Mouse (Mus musculus): Measurements from ENCODE around the gene Cep295nl. TPM values are rescaled to one million over a fixed set of nuclear protein-coding genes. Genes with fewer than 3 reads are reported as not detected.
"Not testable (repeated sequence)": the region's sequence is repeated elsewhere in the genome, so short reads cannot be mapped to it uniquely, and the experiment has no call there.

The Cep295nl gene
- polyA plus RNA-seq, 1 experiment from 2014 or later, result 0.59 TPM

DNA sequence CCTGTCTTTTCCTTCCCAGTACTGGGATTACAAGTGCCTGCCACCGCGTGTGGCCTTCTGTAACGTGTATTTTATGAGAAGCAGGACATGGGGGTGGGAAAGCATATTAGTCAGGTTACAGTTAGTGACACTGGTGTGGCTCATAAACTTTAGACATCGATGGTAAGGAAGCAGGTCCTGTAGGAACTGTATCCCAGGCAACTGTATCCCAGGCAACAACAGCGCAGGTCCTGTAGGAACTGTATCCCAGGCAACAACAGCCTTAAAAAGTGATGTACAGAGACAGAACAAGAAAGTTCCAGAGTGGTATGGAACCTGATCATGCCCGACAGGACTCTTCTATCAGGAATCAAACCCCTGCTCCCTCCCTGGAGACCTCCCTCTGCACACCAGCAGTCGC lies 20.8 kb downstream of the Cep295nl start:
- WGBS, result 75% methylated on average over 7 of the region's 7 CpGs
- H3K27me3 ChIP-seq, result no peaks in the 10 kb centered on the region
- no peak overlapping the region for H3K27ac ChIP-seq (replicated peaks)
- H3K9me3 ChIP-seq (replicated peaks), result no peaks in the 10 kb centered on the region
- H3K36me3 ChIP-seq, result peaks cover 29% of the 10 kb centered on the region
- ATAC-seq (ENCODE audit: insufficient number of reproducible peaks, low FRiP score, low TSS enrichment, low read depth), result no peak
- H3K4me2 ChIP-seq (replicated peaks), result no peak overlapping the region
- H3K4me3 ChIP-seq (replicated peaks), result no peak overlapping the region
- peaks cover 44% of the 10 kb centered on the region for H3K4me1 ChIP-seq
- H3K9ac ChIP-seq, result no peak overlapping the region

DNA sequence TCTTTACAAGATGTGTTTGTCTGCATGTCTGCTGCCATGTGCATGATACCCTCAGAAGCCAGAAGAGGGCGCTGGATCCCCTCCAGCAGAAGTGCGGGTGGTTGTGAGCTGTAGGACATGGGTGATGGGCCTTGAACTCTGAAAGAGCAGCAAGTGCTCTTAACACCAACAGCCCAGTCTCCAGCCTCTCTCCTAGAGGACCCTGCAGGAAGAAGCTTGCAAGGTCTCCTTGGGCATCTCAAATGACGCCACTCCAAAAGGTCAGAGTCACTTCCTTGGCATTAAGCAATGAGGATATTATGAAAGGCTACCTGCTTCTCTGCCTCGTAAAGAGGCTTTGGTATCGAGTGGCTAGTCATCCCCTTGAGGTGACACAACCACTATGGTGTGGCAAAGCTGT lies 23.6 kb downstream of the Cep295nl start:
- Histone ChIP-seq H3K36me3 (peaks cover 50% of the 10 kb centered on the region), H3K9ac (no peak overlapping the region), H3K9me3 (replicated peaks) (no peaks in the 10 kb centered on the region), H3K4me3 (replicated peaks) (no peak overlapping the region), H3K4me1 (peaks cover 16% of the 10 kb centered on the region), H3K27ac (replicated peaks) (no peak overlapping the region), H3K27me3 (no peaks in the 10 kb centered on the region), H3K4me2 (replicated peaks) (no peak overlapping the region)
- ATAC-seq (ENCODE audit: insufficient number of reproducible peaks, low FRiP score, low TSS enrichment, low read depth), result no peak
- WGBS, result 59% methylated on average over 5 of the region's 5 CpGs

DNA sequence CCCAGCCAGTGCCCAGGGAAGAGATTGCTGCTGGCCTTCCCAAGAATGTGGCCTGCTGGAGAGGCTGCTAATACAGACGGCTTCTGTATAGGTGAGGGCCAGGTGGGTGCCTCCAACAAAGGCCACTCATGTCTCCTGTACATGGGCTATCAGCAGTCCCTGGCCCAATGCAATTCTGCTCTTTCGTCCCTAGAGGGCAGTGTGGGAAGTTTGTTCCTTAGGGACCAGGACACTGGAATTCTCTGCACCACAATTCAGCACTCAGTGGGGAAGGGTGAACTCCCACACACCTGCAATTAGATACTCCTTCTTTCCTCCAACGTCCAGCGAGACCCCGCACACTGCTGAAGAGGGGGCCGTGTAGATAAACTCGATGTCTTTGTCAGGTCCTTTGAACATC lies 25.2 kb downstream of the Cep295nl start:
- Histone ChIP-seq H3K4me1 (peaks cover 4% of the 10 kb centered on the region; the same call in 1 of the 2 replicates), H3K9me3 (replicated peaks) (no peaks in the 10 kb centered on the region), H3K27ac (replicated peaks) (no peak overlapping the region), H3K4me3 (replicated peaks) (no peak overlapping the region), H3K9ac (no peak overlapping the region), H3K36me3 (peaks cover 65% of the 10 kb centered on the region), H3K4me2 (replicated peaks) (no peak overlapping the region), H3K27me3 (no peaks in the 10 kb centered on the region)
- ATAC-seq (ENCODE audit: insufficient number of reproducible peaks, low FRiP score, low TSS enrichment, low read depth), result no peak
- WGBS, result 24% methylated on average over 7 of the region's 7 CpGs

DNA sequence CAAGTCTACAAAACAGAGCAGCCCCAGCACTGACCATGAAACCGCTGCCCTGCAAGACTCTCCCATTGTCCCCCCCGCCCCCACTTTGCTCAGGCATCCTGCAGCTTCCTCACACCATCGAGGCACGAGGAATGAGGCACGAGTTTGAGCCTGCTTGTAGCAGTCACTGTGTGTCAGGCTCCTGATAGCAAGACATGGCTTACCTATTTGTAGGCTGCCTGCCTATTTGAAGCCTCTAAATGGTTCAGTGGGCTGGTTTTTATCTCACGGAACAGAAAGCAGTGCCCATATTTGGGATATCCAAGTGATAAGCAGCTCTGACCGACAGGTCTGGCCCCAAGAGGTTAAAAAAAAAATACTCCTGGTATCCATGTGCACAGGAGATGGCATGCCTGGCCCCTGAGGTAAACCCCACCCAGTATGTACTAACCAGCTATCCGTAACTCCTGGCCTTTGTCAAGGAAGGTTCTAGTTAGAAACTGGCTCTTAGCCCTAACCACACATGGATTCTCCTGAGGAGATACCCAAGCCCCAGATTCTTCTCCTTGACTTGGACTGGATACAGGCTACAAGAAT lies 26.0 kb downstream of the Cep295nl start:
- no peaks in the 10 kb centered on the region for H3K9me3 ChIP-seq (replicated peaks)
- H3K36me3 ChIP-seq, result peaks cover 73% of the 10 kb centered on the region

DNA sequence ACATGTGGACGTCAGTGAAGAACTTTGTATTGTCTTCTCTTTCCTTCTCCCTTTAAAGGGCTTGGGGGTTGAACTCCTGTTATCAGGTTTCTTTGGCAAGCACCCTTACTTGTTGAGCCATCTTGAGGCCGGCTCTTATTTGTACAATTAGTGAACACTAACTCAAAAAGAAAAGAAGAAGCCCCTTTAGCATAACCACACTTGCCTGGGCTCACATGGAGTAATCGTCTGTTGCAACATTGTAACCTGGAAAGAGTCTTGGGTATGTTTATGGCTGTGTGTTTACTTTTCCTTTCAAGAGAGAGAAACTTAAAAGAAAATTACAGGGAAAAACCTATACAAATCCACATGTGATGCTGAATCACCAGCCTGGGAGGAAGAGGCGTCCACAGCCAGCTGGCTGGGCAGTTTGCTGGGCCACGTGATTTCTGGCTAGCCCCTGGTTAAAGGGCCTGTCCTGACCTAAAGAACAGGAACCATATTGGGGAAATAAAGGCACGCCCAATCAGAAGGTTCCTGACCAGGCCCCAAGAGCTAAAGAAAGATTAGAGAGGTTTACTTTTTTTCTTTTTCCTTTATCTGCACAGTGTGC lies 30.1 kb downstream of the Cep295nl start:
- 77% methylated on average over 6 of the region's 6 CpGs for WGBS
- Histone ChIP-seq H3K36me3 (peaks cover 87% of the 10 kb centered on the region), H3K27ac (replicated peaks) (no peak overlapping the region), H3K9ac (no peak overlapping the region), H3K4me1 (no peaks in the 10 kb centered on the region; the same call in 1 of the 2 replicates), H3K9me3 (replicated peaks) (0 out of 2 replicates have a peak, but pooled peaks cover 8% of the 10 kb centered on the region), H3K27me3 (no peaks in the 10 kb centered on the region), H3K4me3 (replicated peaks) (no peak overlapping the region), H3K4me2 (replicated peaks) (no peak overlapping the region)
- no peak for ATAC-seq (ENCODE audit: insufficient number of reproducible peaks, low FRiP score, low TSS enrichment, low read depth)

More for the DNA sequence above, 26.0 kb downstream of the Cep295nl start:
- no peaks in the 10 kb centered on the region; the same call in 1 of the 2 replicates for H3K4me1 ChIP-seq
- no peak overlapping the region for H3K4me2 ChIP-seq (replicated peaks)
- WGBS, result 89% methylated on average over 8 of the region's 8 CpGs
- no peaks in the 10 kb centered on the region for H3K27me3 ChIP-seq
- no peak for ATAC-seq (ENCODE audit: insufficient number of reproducible peaks, low FRiP score, low TSS enrichment, low read depth)
- H3K27ac ChIP-seq (replicated peaks), result no peak overlapping the region
- H3K4me3 ChIP-seq (replicated peaks), result no peak overlapping the region
- no peak overlapping the region for H3K9ac ChIP-seq

DNA sequence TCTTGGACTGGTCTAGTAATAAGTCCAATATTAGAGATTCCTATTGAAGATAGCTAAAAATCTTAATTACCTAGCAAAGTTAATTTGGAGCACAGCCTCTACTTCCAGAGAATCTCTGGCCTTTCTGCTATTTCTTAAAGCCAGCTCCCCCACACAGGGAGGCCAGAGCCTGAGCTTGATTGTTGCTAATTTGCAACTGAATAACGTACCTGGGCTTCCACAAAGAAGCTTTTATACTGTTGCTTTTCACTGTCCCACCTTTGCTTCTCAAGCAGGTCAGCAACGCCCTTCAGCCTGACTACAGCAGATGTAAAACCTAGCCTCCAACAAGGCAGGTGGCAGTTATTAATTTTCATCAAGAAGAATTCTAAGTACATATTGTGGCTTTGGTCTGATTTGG lies 34.3 kb downstream of the Cep295nl start:
- not testable (repeated sequence) for H3K27me3 ChIP-seq; H3K9ac ChIP-seq; H3K9me3 ChIP-seq (replicated peaks); H3K4me3 ChIP-seq (replicated peaks); H3K27ac ChIP-seq (replicated peaks); ATAC-seq (ENCODE audit: insufficient number of reproducible peaks, low FRiP score, low TSS enrichment, low read depth); H3K4me1 ChIP-seq; H3K4me2 ChIP-seq (replicated peaks)
- WGBS, result 82% methylated on average over 2 of the region's 2 CpGs
- peaks cover 70% of the 10 kb centered on the region for H3K36me3 ChIP-seq

DNA sequence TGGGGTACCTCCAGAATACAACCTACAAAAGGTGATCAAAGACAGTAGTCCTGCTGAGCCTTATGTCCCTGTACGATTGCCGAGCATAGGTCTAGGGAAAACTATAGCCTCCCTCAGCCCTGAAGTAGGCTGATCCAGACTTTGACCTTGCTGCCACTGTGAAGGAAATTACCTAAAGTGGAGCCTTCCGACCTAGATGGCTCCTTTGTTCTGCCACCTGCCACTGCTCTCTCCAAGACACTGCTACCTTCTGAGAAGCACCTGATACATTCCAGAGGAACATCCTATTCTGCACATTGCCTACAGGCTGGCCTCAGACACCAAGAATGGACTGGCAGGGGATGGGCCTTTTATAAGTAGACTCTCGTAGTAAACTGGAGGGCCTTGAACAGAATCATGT lies 38.3 kb downstream of the Cep295nl start:
- not testable (repeated sequence) for H3K4me3 ChIP-seq (replicated peaks); ATAC-seq (ENCODE audit: insufficient number of reproducible peaks, low FRiP score, low TSS enrichment, low read depth); H3K4me2 ChIP-seq (replicated peaks); H3K9ac ChIP-seq; H3K4me1 ChIP-seq; H3K27ac ChIP-seq (replicated peaks); H3K9me3 ChIP-seq (replicated peaks); H3K27me3 ChIP-seq
- H3K36me3 ChIP-seq, result peaks cover 58% of the 10 kb centered on the region
- 88% methylated on average over 4 of the region's 4 CpGs for WGBS

DNA sequence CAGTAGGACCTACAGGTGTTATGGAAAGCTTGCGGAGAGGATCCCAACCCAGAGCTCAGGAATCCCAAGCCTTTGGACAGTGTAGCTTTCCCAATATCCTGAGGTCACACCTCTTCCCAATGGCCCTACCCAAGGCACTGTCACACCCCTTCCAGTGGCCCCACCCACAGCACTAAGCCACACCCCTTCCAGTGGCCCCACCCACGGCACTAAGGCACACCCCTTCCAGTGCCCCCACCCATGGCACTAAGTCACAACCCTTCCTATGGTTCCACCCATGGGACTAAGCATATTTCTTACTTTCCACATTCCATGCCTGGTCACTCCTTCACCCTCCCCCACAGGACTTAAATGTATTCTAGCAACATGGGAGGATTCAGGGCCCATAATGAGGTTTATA lies 43.5 kb downstream of the Cep295nl start:
- H3K36me3 ChIP-seq, result peaks cover 38% of the 10 kb centered on the region

DNA sequence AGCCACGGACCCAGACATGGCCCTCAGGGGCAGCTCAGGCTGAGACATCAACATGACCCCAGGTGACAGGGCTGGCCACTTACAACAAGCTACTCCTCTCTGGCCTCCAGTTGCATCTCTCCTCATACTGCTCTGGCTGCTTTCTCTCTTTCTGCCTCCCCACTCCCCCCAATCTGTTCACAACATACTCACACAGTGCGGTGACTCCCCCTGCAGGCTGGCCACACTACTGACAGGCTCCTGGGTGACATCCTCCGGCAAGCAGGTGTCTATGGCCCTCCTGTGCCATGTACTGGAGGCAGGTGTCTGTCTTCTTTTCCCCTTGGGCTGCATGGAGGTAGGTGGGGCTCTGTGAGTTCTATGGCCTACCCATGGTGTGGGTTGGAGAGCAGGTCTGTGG lies 44.3 kb downstream of the Cep295nl start:
- 73% methylated on average over 3 of the region's 3 CpGs for WGBS
- H3K9me3 ChIP-seq (replicated peaks), result no peaks in the 10 kb centered on the region
- no peak for ATAC-seq (ENCODE audit: insufficient number of reproducible peaks, low FRiP score, low TSS enrichment, low read depth)

More for the DNA sequence above, 43.5 kb downstream of the Cep295nl start:
- no peaks in the 10 kb centered on the region for H3K27me3 ChIP-seq
- H3K4me3 ChIP-seq (replicated peaks), result no peak overlapping the region
- no peaks in the 10 kb centered on the region for H3K4me1 ChIP-seq
- H3K9ac ChIP-seq, result no peak overlapping the region
- WGBS, result 65% methylated on average over 2 of the region's 2 CpGs
- H3K9me3 ChIP-seq (replicated peaks), result no peaks in the 10 kb centered on the region
- peak; percentile 15; the same call in 1 of the 2 replicates for ATAC-seq (ENCODE audit: insufficient number of reproducible peaks, low FRiP score, low TSS enrichment, low read depth)
- H3K4me2 ChIP-seq (replicated peaks), result no peak overlapping the region
- no peak overlapping the region for H3K27ac ChIP-seq (replicated peaks)

DNA sequence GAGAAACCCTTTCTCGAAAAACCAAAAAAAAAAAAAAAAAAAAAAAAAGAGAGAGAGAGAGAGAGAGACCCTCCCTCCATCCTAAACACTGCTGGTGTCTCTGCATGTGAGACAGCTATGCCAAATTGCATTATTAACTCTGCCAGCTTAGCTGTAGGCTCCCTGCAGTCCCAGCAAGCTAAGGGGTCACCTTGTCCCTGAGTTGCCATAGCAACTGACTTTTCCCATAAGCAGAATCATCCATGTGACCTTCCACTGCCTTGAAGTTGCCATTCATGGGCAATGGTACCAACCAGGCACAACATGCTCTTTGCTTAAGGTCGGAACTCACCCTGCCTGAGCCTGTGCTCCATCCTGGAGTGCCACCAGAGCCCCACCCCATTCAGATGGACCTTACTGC lies 47.3 kb downstream of the Cep295nl start:
- H3K9ac ChIP-seq, result no peak overlapping the region
- no peak overlapping the region for H3K4me2 ChIP-seq (replicated peaks)
- 0 out of 2 replicates have a peak, but pooled peaks cover 7% of the 10 kb centered on the region for H3K36me3 ChIP-seq
- no peak for ATAC-seq (ENCODE audit: insufficient number of reproducible peaks, low FRiP score, low TSS enrichment, low read depth)
- no peaks in the 10 kb centered on the region for H3K27me3 ChIP-seq
- H3K27ac ChIP-seq (replicated peaks), result no peak overlapping the region
- WGBS, result 69% methylated on average over 2 of the region's 2 CpGs
- 0 out of 2 replicates have a peak, but pooled peaks cover 4% of the 10 kb centered on the region for H3K4me1 ChIP-seq
- no peaks in the 10 kb centered on the region for H3K9me3 ChIP-seq (replicated peaks)
- no peak overlapping the region for H3K4me3 ChIP-seq (replicated peaks)

More for the DNA sequence above, 44.3 kb downstream of the Cep295nl start:
- Histone ChIP-seq H3K9ac (no peak overlapping the region), H3K27ac (replicated peaks) (no peak overlapping the region), H3K4me1 (no peaks in the 10 kb centered on the region), H3K36me3 (peaks cover 30% of the 10 kb centered on the region), H3K4me3 (replicated peaks) (no peak overlapping the region), H3K27me3 (no peaks in the 10 kb centered on the region), H3K4me2 (replicated peaks) (no peak overlapping the region)

DNA sequence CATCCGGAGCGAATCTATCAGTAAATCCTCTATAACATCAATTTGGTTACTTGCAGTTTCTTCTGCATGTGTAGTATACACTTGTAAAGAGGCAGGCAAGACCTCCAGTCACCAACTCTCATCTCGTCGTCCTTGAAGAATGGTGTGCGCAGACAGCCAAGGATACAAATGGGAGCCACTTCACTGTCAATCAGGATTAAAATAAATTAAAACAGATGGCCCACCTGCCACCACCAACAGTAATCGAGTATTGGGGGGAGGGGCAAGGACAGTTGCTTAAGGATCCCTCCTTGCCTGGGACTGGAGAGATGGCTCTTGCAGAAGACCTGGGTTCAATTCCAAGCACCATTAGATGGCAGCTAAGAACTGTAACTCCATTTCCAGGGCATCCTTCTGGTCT lies 49.6 kb downstream of the Cep295nl start:
- Histone ChIP-seq H3K4me2 (replicated peaks) (no peak overlapping the region), H3K4me3 (replicated peaks) (no peak overlapping the region), H3K9me3 (replicated peaks) (no peaks in the 10 kb centered on the region), H3K4me1 (peaks cover 15% of the 10 kb centered on the region), H3K9ac (no peak overlapping the region), H3K27ac (replicated peaks) (no peak overlapping the region), H3K27me3 (no peaks in the 10 kb centered on the region), H3K36me3 (peaks cover 3% of the 10 kb centered on the region; the same call in 1 of the 2 replicates)
- 54% methylated on average over 6 of the region's 6 CpGs for WGBS
- ATAC-seq (ENCODE audit: insufficient number of reproducible peaks, low FRiP score, low TSS enrichment, low read depth), result no peak

All from embryonic facial prominence, embryonic 15.5 days (tissue).